Mouse (Mus musculus) liver, adult 2 months (tissue): ENCODE measurements around the gene Gtf2h3.

Experiments used
- CTCF ChIP-seq: fragments of 200-500 bp; IDR thresholded peaks from 2 replicates; pipeline ENCODE4 v1.5.1; 2011; ENCODE audit warnings: low read depth, low read length, control low read depth
- POLR2A ChIP-seq: fragments of 200-500 bp; IDR thresholded peaks from 2 replicates; pipeline ENCODE4 v1.6.1; 2011; ENCODE audit warnings: low read length, control low read depth; ENCODE audit not compliant: insufficient read depth; ENCODE audit errors: extremely low read depth

DNA sequence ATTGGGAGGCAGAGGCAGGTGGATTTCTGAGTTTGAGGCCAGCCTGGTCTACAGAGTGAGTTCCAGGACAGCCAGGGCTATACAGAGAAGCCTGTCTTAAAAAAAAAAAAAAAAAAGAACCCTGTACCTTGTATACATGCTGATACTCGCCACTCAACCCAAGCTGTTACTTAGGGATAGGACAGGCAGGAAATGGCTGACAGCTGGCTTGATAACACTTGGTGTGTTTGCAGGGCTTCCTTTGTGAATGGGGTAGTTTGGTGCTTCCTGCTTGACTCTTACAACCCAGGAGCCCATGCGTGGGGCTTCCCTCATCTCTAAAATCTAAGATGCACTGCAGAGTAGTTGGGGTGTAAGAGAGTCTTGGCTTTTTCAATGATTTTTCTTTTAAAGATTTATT, 54.5 kb downstream of the Gtf2h3 start:
- TF ChIP-seq CTCF (no peak), POLR2A (no peak)
